Mouse (Mus musculus) right cerebral cortex, adult 2 months (tissue): ENCODE data around the gene Cox7b.
A peak's percentile ranks its signal among the peaks of the same experiment; 100 is the strongest.
"Not testable (repeated sequence)": the region's sequence is repeated elsewhere in the genome, so short reads cannot be mapped to it uniquely, and the experiment has no call there.

Experiments
- DNase-seq, 2 experiments: peaks; one replicate each; pipeline ENCODE4 v3.0.0; 2021 to 2022; ENCODE audit warnings: low spot score in 2 of 2

Cox7b gene

DNA sequence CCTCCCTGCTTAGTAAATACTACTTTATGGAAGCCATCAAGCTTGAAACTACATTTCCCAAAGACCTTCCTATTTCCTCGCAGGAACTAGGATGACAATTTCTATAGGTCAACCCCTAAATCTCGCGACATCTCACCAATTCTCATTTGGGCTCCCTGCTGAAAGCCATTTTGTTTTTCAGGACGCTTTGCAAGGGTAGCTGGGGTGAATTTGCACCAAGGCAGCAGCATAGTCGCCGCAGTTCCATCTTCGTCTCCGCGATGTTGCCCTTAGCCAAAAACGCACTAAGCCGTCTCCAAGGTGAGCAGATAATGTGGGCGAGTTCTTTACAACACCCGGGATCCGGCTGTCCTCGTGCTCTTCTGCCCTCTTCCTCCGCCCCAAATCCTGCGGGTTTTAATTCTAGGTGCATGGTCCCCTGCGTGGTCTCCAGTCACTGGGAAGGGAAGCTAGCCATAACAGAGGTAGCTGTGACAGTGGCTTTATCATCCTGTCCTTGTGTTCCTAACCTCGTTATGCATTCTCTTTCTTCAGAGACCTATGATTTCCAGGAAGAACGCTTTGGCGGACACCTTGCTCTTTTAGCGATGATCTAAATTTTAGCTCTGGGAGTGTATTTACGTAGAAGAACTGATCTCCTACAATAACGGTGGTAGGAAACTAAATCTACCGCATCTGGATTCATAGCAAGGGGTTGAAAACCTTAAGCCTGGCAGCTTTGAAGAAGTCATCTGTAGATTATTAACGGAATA lies at the start of gene Cox7b:
Gene Cox7b (plus strand): TSS at position 130 of the 752 bp plus-strand sequence.
- DNase-seq = peak; percentile 75 to 79

DNA sequence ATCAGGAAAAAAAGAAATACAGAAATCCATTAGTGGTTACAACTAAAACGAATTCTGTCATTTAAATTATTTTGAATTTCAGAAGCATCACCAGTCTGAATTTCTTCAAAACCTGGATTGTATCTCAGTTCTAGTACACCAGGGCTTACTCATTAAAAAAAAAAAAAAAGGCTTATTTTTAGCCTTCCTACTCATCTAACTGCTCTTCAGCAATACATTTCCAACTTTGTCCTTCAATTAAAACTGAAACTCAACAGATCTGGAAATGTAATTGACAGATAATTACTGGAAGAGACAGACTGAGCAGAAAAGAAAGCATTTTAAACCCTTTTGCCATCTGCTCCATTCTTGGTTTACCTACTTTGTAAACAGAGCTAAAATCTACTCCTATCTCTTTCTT lies 13.9 kb upstream of the Cox7b start:
- no peak for DNase-seq

DNA sequence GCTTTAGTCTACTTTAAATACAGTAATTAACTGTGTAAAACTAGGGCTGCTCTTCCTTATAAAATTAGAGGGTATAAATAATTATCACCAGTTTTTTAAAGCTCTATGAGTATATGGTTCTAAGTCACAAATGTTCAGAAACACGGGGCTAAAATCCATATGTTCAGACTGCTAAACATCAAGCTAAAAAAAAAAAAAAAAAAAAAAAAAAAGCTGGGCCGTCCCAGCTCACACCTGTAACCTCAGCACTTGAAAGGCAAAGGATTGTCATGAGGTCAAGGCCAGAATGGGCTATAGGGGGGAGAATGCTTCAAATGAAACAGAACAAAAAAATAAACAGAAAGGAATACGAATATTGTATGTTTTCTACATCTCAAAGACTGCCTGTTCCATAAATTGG lies 4.7 kb upstream of the Cox7b start:
- DNase-seq = no peak

DNA sequence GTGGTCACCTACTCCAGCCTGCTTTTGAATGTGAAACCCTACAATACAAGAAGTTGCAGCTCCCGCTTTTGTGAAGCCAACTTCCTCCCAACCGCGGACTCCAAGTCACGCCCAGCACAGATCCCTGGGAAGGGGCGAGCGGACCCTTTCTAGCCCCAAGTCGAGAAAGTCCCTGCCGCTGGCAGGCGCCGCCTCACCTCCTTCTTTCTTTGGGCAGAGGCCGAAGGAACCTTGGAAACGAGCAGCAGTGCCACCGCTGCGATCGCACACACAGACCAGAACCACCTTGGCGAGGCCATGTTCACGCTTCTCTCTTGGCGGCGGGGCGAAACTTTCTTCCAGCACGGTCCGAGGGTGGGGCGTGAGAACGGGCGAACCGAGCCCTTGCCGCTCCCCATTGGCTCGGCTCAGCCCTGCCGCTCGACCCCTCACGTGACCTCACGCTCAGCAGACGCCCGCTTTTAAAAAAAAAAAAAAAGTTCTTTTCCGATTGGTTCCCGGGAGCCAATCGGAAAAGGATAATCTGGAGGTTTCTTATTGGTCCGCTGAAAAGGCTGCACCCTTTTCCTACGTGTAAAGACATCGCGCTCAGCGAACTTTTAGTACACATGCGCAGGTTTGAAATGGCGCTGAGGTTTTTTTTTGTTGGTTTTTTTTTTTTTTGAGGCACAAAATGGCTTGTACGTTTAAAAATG lies 3.9 kb upstream of the Cox7b start, which contains the start of gene Magt1:
Gene Magt1 (minus strand): TSS at position 442 of the 695 bp plus-strand sequence.
- DNase-seq = peak; percentile 72 to 76

DNA sequence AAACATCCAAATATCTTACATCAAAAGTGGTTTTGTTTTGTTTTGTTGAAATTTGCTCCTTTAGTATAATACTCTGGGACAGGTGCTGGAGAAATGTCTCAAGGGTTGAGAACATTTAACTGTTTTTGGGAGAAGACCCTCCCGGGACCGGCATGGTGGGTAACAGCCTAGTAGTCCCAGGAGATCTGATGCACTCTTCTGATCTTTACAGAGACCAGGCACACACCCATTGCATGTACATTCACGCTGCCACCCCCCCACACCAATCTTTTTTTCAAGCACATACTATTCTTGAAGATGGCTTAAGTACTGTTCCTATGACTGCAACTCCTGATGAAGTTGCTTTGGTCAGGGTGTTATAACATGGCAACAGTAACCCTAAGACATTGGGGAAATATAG lies 2.9 kb upstream of the Cox7b start:
- no peak for DNase-seq

DNA sequence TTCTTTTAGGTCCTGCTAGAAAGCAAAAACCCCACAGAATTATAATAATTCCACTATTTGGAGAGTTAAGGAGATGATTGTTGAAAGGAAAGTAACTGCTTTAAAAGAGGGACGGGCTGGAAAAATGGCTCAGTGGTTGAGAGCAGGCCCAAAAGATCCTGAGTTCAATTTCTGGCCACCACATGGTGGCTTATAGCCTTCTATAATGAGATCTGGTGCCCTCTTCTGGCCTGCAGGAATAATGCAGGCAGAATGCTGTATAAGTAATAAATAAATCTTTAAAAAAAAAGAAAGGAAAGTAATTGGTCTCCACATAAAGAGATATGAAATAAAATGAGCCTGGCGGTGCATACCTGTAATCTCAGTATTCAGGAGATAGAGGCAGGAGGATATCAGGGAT lies 2.3 kb upstream of the Cox7b start:
- DNase-seq = peak; percentile 30 to 53

DNA sequence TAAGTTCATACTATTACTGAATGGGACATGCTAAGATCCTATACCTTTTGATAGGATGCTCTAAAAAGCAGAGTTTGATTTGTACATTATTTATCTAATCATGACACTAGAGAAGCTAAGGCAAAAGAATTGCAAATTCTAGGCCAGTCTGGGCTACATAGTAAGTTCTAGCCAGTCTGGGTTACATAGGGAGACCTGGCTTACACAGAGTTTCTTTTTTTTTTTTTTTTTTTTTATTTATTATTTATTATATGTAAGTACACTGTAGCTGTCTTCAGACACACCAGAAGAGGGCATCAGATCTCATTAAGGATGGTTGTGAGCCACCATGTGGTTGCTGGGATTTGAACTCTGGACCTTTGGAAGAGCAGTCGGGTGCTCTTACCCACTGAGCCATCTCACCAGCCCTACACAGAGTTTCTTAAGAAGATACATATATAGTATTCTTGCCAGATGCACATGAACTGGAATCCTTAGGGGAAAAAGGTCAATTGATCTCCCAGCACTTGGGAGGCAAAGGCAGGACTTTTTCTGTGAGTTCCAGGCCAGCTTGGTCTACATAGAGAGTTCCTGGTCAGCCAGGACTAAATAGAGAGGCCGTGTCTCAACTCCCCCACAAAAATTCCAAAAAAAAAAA lies 641 bp upstream of the Cox7b start:
- DNase-seq = not testable (repeated sequence)

DNA sequence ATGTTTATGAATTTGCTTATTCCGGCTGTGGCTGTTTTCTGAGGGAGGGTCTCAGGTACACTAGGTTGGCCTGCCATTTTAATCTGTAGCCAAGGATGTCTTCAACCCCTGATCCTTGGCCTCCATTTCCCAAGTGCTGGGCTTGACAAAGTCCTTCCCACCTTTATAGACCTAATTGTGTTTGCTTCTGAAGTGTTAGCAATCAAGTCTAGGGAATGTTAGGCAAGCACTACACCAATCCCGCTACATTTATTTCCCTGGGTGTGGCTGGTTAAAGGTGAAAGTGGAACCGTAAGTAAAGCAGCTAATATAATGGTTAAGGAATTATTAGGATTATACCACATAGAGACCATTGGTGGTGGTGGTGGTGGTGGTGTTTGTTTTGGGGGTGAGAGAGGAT lies 1.6 kb downstream of the Cox7b start:
- no peak for DNase-seq

DNA sequence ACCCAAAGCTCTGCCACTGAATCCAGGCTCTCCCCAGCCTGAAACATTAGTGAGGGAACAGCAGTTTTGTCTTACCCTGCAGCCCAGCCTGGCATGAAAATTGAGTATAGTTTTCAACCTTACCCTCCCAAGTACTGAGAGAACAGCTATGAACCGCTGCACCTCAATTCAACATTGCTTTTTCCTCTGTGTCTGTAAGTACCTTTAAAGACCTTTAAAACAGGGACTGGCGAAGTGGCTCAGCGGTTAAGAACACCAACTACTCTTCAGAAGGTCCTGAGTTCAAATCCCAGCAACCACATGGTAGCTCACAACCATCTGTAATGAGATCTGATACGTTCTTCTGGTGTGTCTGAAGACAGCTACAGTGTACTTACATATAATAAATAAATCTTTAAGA lies 2.0 kb downstream of the Cox7b start:
- DNase-seq = no peak

DNA sequence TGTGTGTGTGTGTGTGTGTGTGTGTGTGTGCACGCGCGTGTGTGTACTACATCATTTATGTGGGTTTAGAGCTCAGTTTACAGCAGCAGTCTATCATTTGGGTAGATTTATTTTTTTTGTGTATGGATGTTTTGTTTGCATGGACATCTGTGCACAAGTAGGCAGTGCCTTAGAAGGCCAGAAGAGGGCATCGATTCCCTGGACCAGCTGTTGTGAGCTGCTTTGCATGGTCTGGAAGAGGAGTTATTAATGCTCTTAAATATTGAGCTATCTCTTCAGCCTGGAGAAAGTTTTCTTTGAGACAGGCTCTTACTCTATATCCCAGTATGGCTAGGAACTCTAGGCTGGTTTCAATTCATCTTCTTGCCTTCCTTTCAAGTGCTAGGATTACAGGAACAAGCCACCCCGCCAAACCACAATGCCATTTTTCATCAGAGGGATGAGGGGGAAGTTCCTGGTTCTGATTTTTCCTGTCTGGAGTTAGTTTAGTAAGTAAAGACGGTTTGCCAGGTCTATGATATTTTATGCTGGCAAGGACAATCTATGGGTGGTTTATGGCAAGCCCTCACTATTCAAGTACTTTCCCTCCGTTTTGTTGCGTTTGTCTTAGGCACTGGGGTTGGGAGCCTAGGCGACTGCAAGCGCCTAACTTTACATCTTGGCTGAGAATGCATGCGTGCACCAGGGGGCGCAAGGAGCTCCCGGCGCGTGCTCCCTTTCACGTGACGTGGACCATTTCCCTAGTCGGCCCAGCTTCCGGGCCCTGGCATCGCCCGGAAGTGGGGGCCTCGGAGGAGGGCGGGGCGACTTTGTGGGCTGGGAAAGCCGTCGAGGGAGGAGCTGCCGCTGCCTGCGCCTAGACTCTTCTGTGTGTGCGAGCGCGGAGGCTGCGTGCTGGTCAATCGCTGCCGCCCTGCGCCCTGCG lies 11.2 kb downstream of the Cox7b start, which contains the start of gene Atp7a:
Gene Atp7a (plus strand): TSS at position 859 of the 925 bp plus-strand sequence.
- peak; percentile 85 to 88 for DNase-seq

DNA sequence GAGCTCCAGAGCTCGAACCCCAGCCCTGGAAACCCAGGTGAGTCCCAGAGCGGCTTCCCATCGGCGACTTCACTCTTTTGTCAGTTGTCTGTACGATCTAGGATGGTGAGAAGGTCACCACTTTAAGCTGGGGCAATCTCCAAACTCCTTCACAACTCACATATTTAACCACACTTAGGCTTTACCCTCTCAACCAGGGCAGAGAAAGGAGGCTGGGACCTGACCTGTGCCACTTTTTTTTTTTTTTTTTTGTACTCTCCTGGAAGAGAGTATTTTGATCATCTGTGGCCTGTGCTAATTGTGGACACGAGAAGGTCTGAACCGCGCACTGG lies 11.8 kb downstream of the Cox7b start:
- DNase-seq = no peak

DNA sequence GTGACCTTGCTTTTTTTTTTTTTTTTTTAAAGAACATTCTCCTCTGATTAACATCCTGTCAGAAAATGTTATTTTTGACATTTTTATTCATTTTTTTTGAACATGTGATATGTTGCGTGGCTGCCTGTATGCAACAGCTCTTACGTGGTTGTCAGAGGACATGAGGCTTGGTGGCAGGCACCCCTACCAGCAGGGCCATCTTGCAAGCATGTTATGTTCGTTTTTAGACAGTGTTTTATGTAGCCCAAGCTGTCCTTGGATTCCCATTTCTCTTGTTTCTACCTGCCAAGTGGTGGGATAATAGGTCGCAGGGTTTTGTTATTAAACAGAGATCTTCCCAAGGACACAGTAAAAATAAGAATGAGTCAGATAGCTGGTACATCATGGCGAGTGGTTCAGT lies 14.7 kb downstream of the Cox7b start:
- no peak for DNase-seq

DNA sequence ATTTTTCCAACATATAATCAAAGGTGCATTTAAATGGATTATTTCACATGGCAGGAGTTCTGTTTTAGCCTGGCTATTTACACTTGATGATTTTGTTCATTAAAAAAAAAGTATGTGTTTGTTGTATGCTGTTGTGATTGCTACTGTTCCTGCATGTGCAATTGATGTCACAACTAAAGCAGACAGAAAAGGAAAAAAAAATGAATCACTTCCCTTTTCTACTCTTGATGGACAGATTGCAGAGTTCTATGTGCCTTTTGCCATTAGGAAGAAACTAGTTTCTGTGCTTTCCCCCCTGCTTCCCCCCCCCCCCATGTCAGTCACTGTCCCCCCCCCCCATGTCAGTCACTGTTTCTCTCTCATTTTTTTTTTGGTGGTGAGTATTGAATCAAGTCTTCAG lies 15.6 kb downstream of the Cox7b start:
- no peak for DNase-seq

DNA sequence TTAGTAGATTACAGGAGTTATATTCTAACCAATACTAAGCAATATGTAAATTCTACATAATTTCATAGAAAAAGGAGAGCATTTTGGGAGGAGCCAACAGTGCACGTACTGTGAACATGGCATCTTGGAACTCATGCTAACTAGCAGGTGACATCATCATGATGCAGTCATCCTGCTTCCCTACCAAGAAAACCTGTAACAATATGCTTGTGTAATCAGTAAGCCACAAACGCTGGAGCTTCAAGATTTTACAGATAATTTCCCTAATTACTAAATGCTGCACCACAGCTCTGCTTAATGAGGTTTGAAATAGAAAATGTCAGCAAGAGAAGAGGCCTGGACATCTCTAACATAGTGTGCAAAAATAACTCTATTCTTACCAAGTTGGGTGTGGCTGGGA lies 20.2 kb downstream of the Cox7b start:
- DNase-seq = no peak

DNA sequence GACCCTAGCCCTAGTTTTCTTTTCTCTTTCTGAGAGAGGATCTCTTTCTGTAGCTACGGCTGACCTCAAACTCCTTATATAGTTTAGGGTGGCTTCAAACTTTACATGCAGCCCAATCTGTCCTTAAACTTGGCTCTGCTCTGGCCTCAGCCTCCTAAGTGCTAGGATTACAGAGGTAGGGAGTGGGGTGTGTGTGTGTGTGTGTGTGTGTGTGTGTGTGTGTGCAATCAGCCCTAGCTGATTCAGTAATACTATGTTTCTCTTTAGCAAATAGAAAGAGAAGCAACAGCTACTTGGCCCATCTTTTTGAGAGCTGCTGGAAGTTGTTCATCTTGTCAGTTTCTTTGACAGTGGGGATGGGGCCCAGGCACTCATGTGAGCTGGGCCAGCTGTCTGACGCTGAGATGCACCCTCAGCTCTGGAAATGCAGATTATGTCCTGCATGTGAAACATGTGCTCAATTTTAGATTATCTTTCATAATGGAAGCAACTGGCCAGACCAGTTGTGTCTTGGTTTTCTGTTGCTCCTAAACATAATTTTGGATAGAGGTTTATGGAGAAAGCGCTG lies 21.8 kb downstream of the Cox7b start:
- DNase-seq = no peak

DNA sequence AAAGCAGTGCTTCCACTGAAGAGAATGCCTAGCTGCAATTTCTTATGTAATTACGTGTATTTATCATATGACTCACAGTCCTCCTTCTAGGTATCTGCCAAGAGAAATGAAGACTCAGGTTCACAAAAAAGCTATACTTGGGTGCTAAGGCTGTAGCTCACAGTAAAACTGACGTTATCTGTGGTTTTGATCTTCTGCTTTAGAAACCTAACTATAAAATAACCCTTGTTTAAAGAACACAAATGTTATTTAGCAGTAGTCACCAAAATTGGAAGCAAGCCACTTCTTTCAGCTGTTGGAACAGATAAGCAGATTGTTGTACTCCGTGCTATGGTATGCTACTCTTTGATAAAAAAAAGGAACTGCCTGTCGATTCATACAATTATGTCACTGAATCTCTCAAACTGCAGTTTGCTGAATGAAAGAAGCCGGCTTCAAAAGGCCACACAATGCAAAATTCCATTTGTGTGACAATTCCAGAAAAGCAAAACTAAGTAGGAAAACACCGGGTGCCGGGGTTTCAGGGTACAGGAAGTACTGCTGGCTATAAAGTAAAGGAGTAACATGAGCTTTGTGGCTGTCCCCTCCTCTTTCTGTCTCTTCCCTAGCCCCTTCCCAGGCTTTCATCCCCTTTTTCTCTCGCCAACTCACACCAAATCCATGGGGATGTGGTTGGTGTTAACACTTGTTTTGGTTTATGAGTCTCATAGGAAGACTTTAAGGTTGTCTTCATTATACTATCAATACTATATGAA lies 28.5 kb downstream of the Cox7b start:
- DNase-seq = no peak

DNA sequence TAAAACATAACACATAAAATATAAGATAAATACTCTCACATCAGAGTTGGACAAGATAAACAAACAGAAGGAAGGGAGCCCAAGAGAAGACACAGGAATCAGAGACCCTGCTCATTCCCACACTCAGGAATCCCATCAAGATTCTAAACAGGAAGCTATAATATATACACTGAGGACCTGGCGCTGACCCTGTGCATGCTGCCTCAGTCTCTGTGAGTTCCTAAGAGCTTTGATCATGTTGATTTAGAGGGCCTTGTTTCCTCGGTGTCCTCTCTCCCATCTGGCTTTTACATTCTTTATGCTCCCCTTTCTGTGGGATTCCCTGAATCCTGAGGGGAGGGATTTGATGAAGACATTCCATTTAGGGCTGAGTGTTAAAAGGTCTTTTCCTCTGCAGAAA lies 30.0 kb downstream of the Cox7b start:
- DNase-seq = no peak

DNA sequence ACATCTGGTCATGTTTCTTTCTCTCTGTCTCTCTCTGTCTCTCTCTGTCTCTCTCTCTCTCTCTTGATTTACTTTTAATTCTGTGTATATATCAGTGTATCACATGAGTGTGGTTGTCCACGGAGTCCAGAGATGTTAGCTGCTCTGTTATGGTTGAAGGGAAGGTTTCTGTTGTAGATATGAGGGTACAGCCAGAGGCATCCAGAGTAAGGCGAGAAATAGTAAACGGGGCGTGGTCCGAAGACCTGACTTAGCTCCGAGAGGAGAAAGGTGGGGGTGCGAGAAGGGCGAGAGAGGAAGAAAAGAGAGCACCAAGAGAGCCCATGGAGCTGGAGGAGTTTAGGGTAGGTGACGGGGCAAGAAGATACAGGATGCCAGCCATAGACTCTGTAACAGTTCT lies 30.4 kb downstream of the Cox7b start:
- no peak for DNase-seq

DNA sequence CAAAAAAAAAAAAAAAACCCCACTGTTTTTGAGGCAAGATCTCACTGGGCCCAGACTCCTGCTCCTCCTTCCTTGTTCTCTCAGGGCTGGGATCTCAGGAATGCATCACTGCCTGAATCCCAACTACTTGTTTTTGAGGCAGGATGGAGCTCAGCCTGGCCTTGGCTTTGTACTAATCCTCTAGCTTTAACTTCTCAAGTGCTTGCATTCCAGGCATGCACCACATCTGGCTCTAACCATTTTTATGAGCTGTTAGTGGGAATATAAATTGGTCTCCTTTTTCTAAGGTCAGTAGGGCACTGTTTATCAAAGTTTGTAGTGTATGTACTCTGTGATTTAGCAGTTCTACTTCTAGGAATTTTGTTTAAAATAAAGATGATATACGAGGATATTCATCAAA lies 32.7 kb downstream of the Cox7b start:
- DNase-seq = no peak
